Mouse (Mus musculus): Measurements from ENCODE around the gene Ceacam1. TPM values are rescaled to one million over a fixed set of nuclear protein-coding genes. Genes with fewer than 3 reads are reported as not detected.

Gene Ceacam1
- polyA plus RNA-seq, 1 experiment = 31.5 TPM

DNA sequence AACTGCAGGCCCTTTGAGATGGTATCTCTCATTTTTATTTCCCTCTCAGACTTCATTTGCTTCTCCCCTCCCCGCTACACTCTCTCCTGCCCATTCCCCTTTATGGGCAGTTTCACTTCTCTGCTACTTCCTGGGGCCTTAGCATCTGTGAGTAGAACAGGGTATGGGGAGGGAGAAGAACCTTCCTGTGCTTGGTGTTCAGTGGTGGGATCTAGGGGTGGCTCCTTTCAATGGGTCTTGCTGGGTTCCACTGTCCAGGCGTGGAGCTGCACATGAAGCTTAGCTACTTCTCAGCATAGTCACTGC, 41.9 kb downstream of the Ceacam1 start:
- H3K4me1 ChIP-seq (ENCODE audit: control insufficient read depth, insufficient read depth, low read length) = peaks cover 24% of the 10 kb centered on the region
- H3K27ac ChIP-seq (ENCODE audit: control insufficient read depth, insufficient read depth, low read depth, low read length, poor library complexity) = peak overlapping the region; percentile 74
- TF ChIP-seq POLR2A (IDR thresholded peaks at IDR 0.05; ENCODE audit: borderline replicate concordance, control insufficient read depth, low read depth, low read length) = 0 out of 2 replicates have a peak, but pooled peaks have one; percentile 24
- TF ChIP-seq CTCF (IDR thresholded peaks at IDR 0.05; ENCODE audit: control insufficient read depth, insufficient read depth, low read length) = no peak
- no peak overlapping the region for H3K4me3 ChIP-seq (replicated peaks; ENCODE audit: control insufficient read depth, low read depth, low read length)
- WGBS = 38% methylated on average over 2 of the region's 2 CpGs

DNA sequence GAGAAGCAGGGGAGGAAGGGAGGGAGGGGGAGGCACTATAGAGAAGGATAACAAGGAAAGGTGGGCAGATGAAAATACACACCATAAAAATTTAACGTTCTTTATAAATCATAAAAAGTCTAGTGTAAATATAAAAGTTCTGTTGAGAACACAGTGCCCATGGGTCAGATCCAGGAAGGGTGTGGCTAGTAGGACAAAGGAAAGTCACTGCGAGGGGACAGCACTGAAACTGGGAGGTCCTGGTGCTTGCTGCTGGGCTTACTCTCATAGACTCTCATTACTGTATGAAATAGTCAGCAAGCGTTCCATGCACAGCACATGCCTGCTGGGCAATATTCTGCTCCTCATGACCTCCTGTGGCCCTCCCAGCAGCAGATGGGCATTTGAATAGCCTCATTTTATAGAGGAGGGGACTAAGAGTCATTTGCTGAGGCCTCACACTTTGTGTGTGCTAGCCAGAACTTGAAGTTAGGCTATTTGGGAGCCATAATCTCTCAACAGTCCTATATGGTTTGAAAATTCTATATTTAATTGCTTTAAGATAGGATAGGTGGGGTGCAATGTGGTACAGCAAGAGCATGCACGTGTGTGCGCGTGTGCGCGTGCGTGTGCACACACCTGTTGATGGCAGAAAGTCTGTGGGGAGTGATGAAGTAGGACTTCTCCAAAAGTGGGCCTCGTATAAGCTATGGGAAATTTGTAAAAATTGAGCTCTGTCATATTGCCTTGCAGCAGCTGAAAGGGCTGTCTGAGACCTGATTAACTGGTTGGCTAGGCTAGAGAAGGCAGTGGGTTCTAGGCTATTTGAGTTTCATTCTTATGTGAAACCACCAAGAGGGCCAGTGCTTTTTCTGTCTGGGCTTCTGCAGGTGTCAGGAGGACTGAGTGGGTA, 42.5 kb downstream of the Ceacam1 start:
- 68% methylated on average over 10 of the region's 10 CpGs for WGBS
- TF ChIP-seq POLR2A (IDR thresholded peaks at IDR 0.05; ENCODE audit: borderline replicate concordance, control insufficient read depth, low read depth, low read length) = no peak
- TF ChIP-seq CTCF (IDR thresholded peaks at IDR 0.05; ENCODE audit: control insufficient read depth, insufficient read depth, low read length) = no peak
- H3K4me1 ChIP-seq (ENCODE audit: control insufficient read depth, insufficient read depth, low read length) = peaks cover 21% of the 10 kb centered on the region
- H3K4me3 ChIP-seq (replicated peaks; ENCODE audit: control insufficient read depth, low read depth, low read length) = no peak overlapping the region
- H3K27ac ChIP-seq (ENCODE audit: control insufficient read depth, insufficient read depth, low read depth, low read length, poor library complexity) = peak overlapping the region; percentile 74

DNA sequence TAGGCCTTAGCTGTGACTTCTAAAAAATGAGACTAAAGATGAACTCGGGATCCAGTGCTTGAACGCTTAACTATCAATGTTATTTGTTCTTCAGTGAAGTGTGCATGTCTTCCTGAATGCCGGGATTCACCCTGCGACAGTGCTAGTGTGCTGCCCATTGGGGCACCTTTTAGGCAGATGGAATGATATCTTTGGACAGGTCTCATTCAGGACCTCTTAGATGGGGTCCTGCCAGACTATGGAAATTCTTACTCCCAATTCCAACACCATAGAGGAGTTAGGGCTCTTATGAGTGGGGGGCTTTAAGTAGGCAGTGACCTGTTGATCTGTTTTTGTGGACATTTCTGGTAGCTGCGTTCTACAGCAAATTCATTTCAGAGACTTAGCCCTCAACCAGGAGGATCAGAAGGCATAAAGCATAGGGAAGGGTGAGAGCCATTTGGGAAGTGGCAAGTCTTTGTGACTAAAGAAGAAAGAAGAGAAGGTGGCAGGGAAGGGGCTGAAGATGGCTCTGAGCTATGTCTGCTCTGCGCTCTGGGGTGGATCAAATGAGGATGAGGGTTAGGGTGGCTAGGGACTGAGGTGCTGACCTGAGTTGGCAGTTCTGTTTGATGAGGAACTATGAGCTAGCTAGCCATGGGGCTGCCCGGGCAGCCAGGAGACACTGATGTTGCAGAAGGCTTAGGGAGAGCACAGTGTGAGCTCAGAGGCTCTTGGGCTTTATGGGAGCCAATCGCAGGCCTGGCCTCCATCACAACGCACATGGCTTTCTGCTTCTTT, 43.4 kb downstream of the Ceacam1 start:
- peak overlapping the region; percentile 72 for H3K27ac ChIP-seq (ENCODE audit: control insufficient read depth, insufficient read depth, low read depth, low read length, poor library complexity)
- WGBS = 75% methylated on average over 9 of the region's 9 CpGs
- TF ChIP-seq POLR2A (IDR thresholded peaks at IDR 0.05; ENCODE audit: borderline replicate concordance, control insufficient read depth, low read depth, low read length) = no peak
- no peak for TF ChIP-seq CTCF (IDR thresholded peaks at IDR 0.05; ENCODE audit: control insufficient read depth, insufficient read depth, low read length)
- H3K4me3 ChIP-seq (replicated peaks; ENCODE audit: control insufficient read depth, low read depth, low read length) = no peak overlapping the region
- peaks cover 21% of the 10 kb centered on the region for H3K4me1 ChIP-seq (ENCODE audit: control insufficient read depth, insufficient read depth, low read length)

DNA sequence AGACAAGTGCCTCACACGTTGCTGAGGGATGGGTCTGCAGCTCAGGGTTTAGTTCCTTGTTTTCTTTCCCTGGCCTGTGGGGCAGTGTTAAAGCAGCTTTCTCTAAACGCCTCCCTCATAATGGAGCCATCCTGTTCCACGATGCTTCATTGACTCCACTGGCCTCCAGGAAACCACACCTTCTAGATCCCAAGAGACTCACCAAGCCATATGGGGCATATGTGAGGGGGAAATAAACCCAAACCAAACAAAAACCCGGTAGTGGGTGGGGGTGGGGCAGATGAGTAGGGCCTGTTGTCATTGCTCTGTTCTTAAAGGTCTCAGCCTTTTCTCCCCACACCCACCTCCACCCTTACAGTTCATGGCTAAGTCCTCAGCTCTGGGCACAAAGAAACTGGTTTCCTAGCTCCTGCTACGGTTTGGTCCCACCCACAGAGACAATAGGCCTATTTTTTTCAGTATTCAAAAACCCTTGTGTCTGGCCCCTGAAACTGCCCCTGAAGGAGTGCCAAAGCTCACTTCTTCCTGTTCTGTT, 44.3 kb downstream of the Ceacam1 start:
- Histone ChIP-seq H3K4me1 (ENCODE audit: control insufficient read depth, insufficient read depth, low read length) (peaks cover 20% of the 10 kb centered on the region), H3K27ac (ENCODE audit: control insufficient read depth, insufficient read depth, low read depth, low read length, poor library complexity) (peak overlapping the region; percentile 66), H3K4me3 (replicated peaks; ENCODE audit: control insufficient read depth, low read depth, low read length) (no peak overlapping the region)
- WGBS = 4% methylated on average over 5 of the region's 5 CpGs
- TF ChIP-seq CTCF (IDR thresholded peaks at IDR 0.05; ENCODE audit: control insufficient read depth, insufficient read depth, low read length) (no peak), POLR2A (IDR thresholded peaks at IDR 0.05; ENCODE audit: borderline replicate concordance, control insufficient read depth, low read depth, low read length) (no peak)

DNA sequence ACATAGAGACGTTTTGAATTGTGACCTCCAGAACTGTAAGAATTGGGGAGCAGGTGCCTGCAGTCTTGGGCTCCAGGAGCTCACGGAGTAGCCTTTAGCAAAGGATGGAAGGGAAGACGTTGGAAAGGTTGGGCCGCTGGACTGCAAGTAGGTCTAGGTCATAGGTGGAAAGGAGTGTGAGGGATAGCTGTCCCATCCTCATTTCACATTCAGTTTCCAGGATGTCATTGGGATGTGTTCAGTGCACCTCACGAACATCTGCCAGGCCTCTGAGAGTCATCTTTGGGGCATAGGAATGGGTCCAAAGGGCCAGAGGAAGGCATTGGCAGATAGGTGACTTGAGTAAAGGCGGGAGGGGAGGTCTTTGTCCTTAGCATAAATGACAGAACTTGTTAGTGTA, 45.0 kb downstream of the Ceacam1 start:
- Histone ChIP-seq H3K4me1 (ENCODE audit: control insufficient read depth, insufficient read depth, low read length) (peaks cover 17% of the 10 kb centered on the region), H3K27ac (ENCODE audit: control insufficient read depth, insufficient read depth, low read depth, low read length, poor library complexity) (peak overlapping the region; percentile 27; the same call in 1 of the 2 replicates), H3K4me3 (replicated peaks; ENCODE audit: control insufficient read depth, low read depth, low read length) (no peak overlapping the region)
- TF ChIP-seq CTCF (IDR thresholded peaks at IDR 0.05; ENCODE audit: control insufficient read depth, insufficient read depth, low read length) = no peak
- no peak for TF ChIP-seq POLR2A (IDR thresholded peaks at IDR 0.05; ENCODE audit: borderline replicate concordance, control insufficient read depth, low read depth, low read length)
- WGBS = 79% methylated on average over 6 of the region's 6 CpGs

- 63% methylated on average over 4 of the region's 4 CpGs for WGBS
- Histone ChIP-seq H3K4me1 (ENCODE audit: control insufficient read depth, insufficient read depth, low read length) (peaks cover 14% of the 10 kb centered on the region), H3K27ac (ENCODE audit: control insufficient read depth, insufficient read depth, low read depth, low read length, poor library complexity) (no peak overlapping the region), H3K4me3 (replicated peaks; ENCODE audit: control insufficient read depth, low read depth, low read length) (no peak overlapping the region)
- no peak for TF ChIP-seq POLR2A (IDR thresholded peaks at IDR 0.05; ENCODE audit: borderline replicate concordance, control insufficient read depth, low read depth, low read length)
- TF ChIP-seq CTCF (IDR thresholded peaks at IDR 0.05; ENCODE audit: control insufficient read depth, insufficient read depth, low read length) = no peak
Measured at GRCm38 (mm10) chr7:25429886-25430784, 47.3 kb downstream of the Ceacam1 start.

DNA sequence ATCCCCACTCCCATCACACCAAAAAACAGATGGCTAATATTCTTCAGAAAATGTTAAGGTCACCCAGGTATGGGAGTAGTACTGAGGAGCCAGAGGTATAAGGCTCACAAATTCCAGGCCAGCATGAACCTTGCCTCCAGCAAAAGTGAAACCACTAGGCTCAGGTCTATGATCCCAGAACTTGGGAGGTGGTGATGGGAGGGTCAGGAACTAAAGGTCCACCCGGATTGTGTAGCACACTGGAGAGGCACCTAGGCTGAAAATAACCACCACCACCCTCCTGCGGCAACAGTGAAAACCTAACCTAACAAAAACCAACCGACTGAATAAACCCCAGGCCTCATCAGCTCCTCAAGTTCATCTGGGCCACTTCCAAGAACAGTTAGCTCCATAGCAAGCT, 49.1 kb downstream of the Ceacam1 start:
- peaks cover 4% of the 10 kb centered on the region; the same call in 1 of the 2 replicates for H3K4me1 ChIP-seq (ENCODE audit: control insufficient read depth, insufficient read depth, low read length)
- 79% methylated on average over 3 of the region's 3 CpGs for WGBS

More for the DNA sequence above, 49.1 kb downstream of the Ceacam1 start:
- TF ChIP-seq POLR2A (IDR thresholded peaks at IDR 0.05; ENCODE audit: borderline replicate concordance, control insufficient read depth, low read depth, low read length) (no peak), CTCF (IDR thresholded peaks at IDR 0.05; ENCODE audit: control insufficient read depth, insufficient read depth, low read length) (no peak)
- Histone ChIP-seq H3K27ac (ENCODE audit: control insufficient read depth, insufficient read depth, low read depth, low read length, poor library complexity) (peak overlapping the region; percentile 60), H3K4me3 (replicated peaks; ENCODE audit: control insufficient read depth, low read depth, low read length) (no peak overlapping the region)

Measured in bone marrow, adult 2 months (tissue).